Mouse (Mus musculus) intestine, embryonic 16.5 days (tissue): ENCODE measurements around the gene Elovl6. TPM values are rescaled to one million over a fixed set of nuclear protein-coding genes. Genes with fewer than 3 reads are reported as not detected.

Source experiments
- ATAC-seq: fragments of 200-750 bp; cut with Nextera tagmentation; 2 replicates; pipeline ENCODE4 v1.8.0; 2017; ENCODE audit warnings: moderate TSS enrichment, moderate library complexity
- H3K27ac ChIP-seq: fragments of 300-500 bp; sonication (generic); 2 replicates; pipeline ENCODE4 v1.5.1; 2014; ENCODE audit warnings: mild to moderate bottlenecking, low read length
- H3K27me3 ChIP-seq: fragments of 300-500 bp; sonication (generic); replicated peaks from 2 replicates; pipeline ENCODE4 v1.6.1; 2014; ENCODE audit warnings: low read length, control low read depth, mixed read lengths; ENCODE audit not compliant: control insufficient read depth, insufficient read depth
- H3K36me3 ChIP-seq: fragments of 300-500 bp; sonication (generic); 2 replicates; pipeline ENCODE4 v1.6.1; 2014; ENCODE audit warnings: low read length, control low read depth; ENCODE audit not compliant: control insufficient read depth, insufficient read depth
- H3K4me1 ChIP-seq: fragments of 300-500 bp; sonication (generic); 2 replicates; pipeline ENCODE4 v1.6.1; 2014; ENCODE audit warnings: low read length, control low read depth, mixed read lengths; ENCODE audit not compliant: control insufficient read depth, insufficient read depth
- H3K4me2 ChIP-seq: fragments of 300-500 bp; sonication (generic); 2 replicates; pipeline ENCODE4 v1.6.1; 2014; ENCODE audit warnings: low read depth, low read length, control low read depth
- H3K4me3 ChIP-seq: fragments of 300-500 bp; sonication (generic); 2 replicates; pipeline ENCODE4 v1.5.1; 2014; ENCODE audit warnings: mild to moderate bottlenecking, low read length
- H3K9ac ChIP-seq: fragments of 300-500 bp; sonication (generic); 2 replicates; pipeline ENCODE4 v1.6.1; 2014; ENCODE audit warnings: low read depth, low read length
- H3K9me3 ChIP-seq: fragments of 300-500 bp; sonication (generic); 2 replicates; pipeline ENCODE4 v1.6.1; 2016; ENCODE audit warnings: low read length, control low read depth; ENCODE audit not compliant: control insufficient read depth
- WGBS: fragments of 180-500 bp; shearing (Covaris S2); extraction: QIAGEN DNeasy Blood & Tissue Kit; methylation state at CpG from one replicate; pipeline ENCODE4 v1.1.7; 2014; 5-methylcytosine and 5-hydroxymethylcytosine counted together
- microRNA-seq: library from miRNA; unstranded; fragments of <30 nt; microRNA quantifications from one replicate; pipeline ENCODE4, GENCODE M21; 2016
- polyA plus RNA-seq: library from polyadenylated mRNA; unstranded; fragments of >200 nt; fragmentation: Nextera tagmentation; extraction: Ambion mirVana; gene quantifications from 2 replicates; pipeline ENCODE4 v1.2.1, GENCODE M21; 2015

Elovl6 gene
- polyA plus RNA-seq, 1 experiment from 2014 or later: 51.7 TPM

- H3K27ac ChIP-seq: no peak overlapping the region
- H3K9ac ChIP-seq: no peak overlapping the region
- no peaks in the 10 kb centered on the region for H3K36me3 ChIP-seq
- H3K9me3 ChIP-seq: no peaks in the 10 kb centered on the region
- ATAC-seq: no peak
- H3K4me3 ChIP-seq: no peak overlapping the region
- H3K4me1 ChIP-seq: no peaks in the 10 kb centered on the region
- 73% methylated on average over 5 of the region's 5 CpGs for WGBS
- no peak overlapping the region for H3K4me2 ChIP-seq
- H3K27me3 ChIP-seq: no peaks in the 10 kb centered on the region
Observed at GRCm38 (mm10) chr3:129687429-129687828, 155.3 kb downstream of the Elovl6 start.

Small RNA genes lying within 50 kb of the gene (microRNA-seq; reads per million reads assigned to microRNA genes)
- gene Gm24515: not detected

Other genes with a start within 250 kb of the Elovl6 start
- gene Enpep, start 199.6 kb upstream of the Elovl6 start, polyA plus RNA-seq: 143 and 194 TPM in 2 replicates
- gene Egf, start 223.0 kb downstream of the Elovl6 start, polyA plus RNA-seq: 1.6 TPM in 2 replicates